Mouse (Mus musculus) stomach, postnatal 0 days (tissue): ENCODE measurements around the gene Alox12.

Source experiments
- CTCF ChIP-seq: IDR thresholded peaks from 2 replicates; pipeline ENCODE4 v1.5.1; 2016; ENCODE audit warnings: antibody characterized with exemption, low read depth, mild to moderate bottlenecking, moderate library complexity
- EP300 ChIP-seq: optimal IDR thresholded peaks from 2 replicates; pipeline ENCODE3; 2016; ENCODE audit warnings: antibody characterized with exemption

- TF ChIP-seq CTCF (no peak), EP300 (no peak)
These were observed 31.4 kb downstream of the Alox12 start for GRCm38 (mm10) chr11:70223724-70224123.
